Mouse (Mus musculus) cortical plate, adult 2 months (tissue): ENCODE data around the gene Fam19a3.
"Not testable (repeated sequence)": the region's sequence is repeated elsewhere in the genome, so short reads cannot be mapped to it uniquely, and the experiment has no call there.

Experiments used
- CTCF ChIP-seq: fragments of 200-500 bp; IDR thresholded peaks from 2 replicates; pipeline ENCODE4 v1.5.1; 2011; ENCODE audit warnings: mild to moderate bottlenecking, control low read depth, low read length; ENCODE audit not compliant: insufficient read depth; ENCODE audit errors: extremely low read depth
- POLR2A ChIP-seq: fragments of 200-500 bp; IDR thresholded peaks from 2 replicates; pipeline ENCODE4 v1.6.1; 2011; ENCODE audit warnings: mild to moderate bottlenecking, low read length, control low read depth; ENCODE audit not compliant: insufficient read depth; ENCODE audit errors: extremely low read depth

DNA sequence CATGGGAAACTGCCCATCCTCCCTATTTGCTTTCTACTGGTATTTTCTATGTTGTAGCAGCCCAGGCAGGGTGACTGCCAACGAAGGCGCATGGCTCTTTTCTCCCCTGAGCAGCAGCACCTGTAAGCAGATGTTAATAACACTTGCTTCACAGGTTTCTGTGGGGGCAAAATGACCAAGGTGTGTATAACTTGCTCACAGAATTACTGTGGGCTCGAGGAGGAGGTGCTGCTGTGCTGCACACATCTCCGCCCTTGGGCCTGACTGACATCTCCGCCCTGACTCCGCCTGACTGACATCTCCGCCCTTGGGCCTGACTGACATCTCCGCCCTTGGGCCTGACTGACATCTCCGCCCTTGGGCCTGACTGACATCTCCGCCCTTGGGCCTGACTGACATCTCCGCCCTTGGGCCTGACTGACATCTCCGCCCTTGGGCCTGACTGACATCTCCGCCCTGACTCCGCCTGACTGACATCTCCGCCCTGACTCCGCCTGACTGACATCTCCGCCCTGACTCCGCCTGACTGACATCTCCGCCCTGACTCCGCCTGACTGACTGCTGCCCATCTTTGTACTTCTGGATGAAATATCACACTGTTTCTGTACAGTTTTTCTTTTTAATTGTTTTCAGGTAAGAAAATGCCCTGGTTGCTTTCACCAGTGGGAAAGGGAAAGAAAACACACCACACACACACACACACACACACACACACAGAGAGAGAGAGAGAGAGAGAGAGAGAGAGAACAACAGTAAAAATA lies 19.4 kb downstream of the Fam19a3 start:
- TF ChIP-seq CTCF, POLR2A: not testable (repeated sequence)
